Mouse (Mus musculus) CH12.LX (cell line): Measurements from ENCODE around the gene Il33.

Source experiments
- CTCF ChIP-seq, 2 experiments: IDR thresholded peaks in 1 of 2; conservative IDR thresholded peaks in 1 of 2; 2 replicates each; pipeline ENCODE4 v1.5.1; 2011 to 2012; ENCODE audit warnings: low read depth in 2 of 2, low read length in 2 of 2, improper control_type of control experiment in 1 of 2, inconsistent platforms in 1 of 2, mild to moderate bottlenecking in 1 of 2, moderate library complexity in 1 of 2
- EP300 ChIP-seq: IDR thresholded peaks from 2 replicates; pipeline ENCODE4 v1.6.1; 2011; ENCODE audit warnings: low read length, improper control_type of control experiment
- MAZ ChIP-seq: IDR thresholded peaks from 2 replicates; pipeline ENCODE4 v1.6.1; 2012; ENCODE audit warnings: low read depth, mild to moderate bottlenecking, inconsistent platforms, low read length, improper control_type of control experiment, moderate library complexity
- MEF2A ChIP-seq: IDR thresholded peaks from 2 replicates; pipeline ENCODE4 v1.6.1; 2014; ENCODE audit warnings: low read depth, mild to moderate bottlenecking, inconsistent platforms, low read length, improper control_type of control experiment, borderline replicate concordance
- POLR2A ChIP-seq: IDR thresholded peaks from 2 replicates; pipeline ENCODE4 v1.6.1; 2011; ENCODE audit warnings: low read depth, mild to moderate bottlenecking, improper control_type of control experiment, low read length
- TCF12 ChIP-seq: IDR thresholded peaks from 2 replicates; pipeline ENCODE4 v1.6.1; 2014; ENCODE audit warnings: low read depth, mild to moderate bottlenecking, inconsistent platforms, low read length, improper control_type of control experiment
- USF1 ChIP-seq: IDR thresholded peaks from 2 replicates; pipeline ENCODE4 v1.6.1; 2014; ENCODE audit warnings: low read depth, mild to moderate bottlenecking, inconsistent platforms, low read length, improper control_type of control experiment
- ZC3H11A ChIP-seq: IDR thresholded peaks from 2 replicates; pipeline ENCODE4 v1.6.1; 2012; ENCODE audit warnings: low read depth, mild to moderate bottlenecking, inconsistent platforms, low read length, improper control_type of control experiment

DNA sequence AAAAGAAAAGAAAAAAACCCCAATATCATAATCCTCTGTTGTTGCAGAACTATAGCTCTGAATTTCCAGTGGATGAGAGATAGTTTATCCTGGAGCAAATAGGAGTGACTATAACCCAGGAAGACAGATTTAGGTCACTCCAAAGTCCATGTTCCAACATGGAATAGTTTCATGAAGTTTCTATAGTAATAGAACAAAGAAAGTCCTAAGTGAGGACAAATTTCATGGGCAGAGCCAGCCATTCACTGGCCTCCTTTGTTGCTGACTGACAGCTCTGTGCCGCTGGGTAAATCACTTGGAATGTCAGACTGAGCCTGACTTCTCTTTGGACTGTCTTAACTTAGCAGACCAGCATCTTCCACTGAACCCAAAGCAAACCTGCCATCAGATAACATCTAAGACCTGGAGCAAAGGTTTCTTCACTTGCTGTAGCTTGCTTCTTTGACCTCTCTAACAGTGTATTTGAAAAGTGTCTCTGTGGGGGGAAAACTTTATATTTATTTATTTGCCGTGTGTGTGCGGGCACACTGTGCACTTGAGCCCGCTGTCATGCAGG, 31.1 kb upstream of the Il33 start:
- TF ChIP-seq MAZ (no peak), CTCF (conservative IDR thresholded peaks at IDR 0.05 in 1 of 2, IDR thresholded peaks at IDR 0.05 in 1 of 2; ENCODE audit: low read depth in 2 of 2, low read length in 2 of 2) (no peak), TCF12 (no peak), POLR2A (no peak), USF1 (no peak), EP300 (no peak), MEF2A (no peak), ZC3H11A (no peak)
